Mouse (Mus musculus) ES-Bruce4 (cell line): ENCODE data around the gene Wfdc12.

Source experiments
- CTCF ChIP-seq: IDR thresholded peaks from one replicate; pipeline ENCODE4 v1.8.1; 2011; ENCODE audit warnings: low read depth, low read length
- EP300 ChIP-seq: IDR thresholded peaks from 2 replicates; pipeline ENCODE4 v1.6.1; 2011; ENCODE audit warnings: low read depth, low read length; ENCODE audit not compliant: insufficient read depth
- POLR2A ChIP-seq: IDR thresholded peaks from one replicate; pipeline ENCODE4 v1.8.1; 2011; ENCODE audit warnings: low read length; ENCODE audit not compliant: insufficient read depth

DNA sequence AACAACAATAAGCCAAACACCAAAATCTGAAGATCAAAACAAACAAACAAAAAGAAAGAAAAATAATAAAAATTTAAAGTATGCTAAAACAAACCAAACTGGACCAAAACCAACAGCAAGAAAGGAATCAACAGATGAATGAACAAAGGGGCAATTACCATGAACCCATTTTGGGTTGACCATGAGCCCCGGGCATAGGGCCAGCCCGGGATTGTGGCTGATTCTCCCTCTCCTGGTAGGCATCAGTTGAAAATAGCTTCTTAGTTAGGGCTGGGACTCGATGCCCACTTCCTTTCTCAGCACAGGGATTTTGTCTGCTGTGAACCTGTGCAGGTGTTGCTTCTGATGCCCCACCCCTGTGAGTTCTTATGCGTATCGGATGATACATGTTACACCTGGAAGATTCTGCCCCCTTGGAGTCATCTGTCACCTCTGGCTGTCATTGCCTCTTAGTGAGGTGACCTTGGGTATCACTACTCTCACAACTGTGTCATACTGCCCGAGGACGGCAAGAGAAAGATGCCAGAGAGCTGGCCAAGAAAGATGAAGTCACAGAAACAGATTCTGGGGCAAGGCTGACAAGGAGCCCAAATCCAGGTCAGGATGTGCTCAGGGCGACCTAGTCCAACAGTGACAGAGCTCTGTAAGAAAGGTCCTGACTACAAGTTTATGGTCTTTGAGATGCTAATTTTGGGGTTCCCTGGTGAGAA is 38.1 kb upstream of the Wfdc12 start:
- TF ChIP-seq CTCF (no peak), POLR2A (no peak), EP300 (no peak)
